Mouse (Mus musculus) embryonic facial prominence, embryonic 10.5 days (tissue): ENCODE results near the gene Cd300lg. TPM values are rescaled to one million over a fixed set of nuclear protein-coding genes. Genes with fewer than 3 reads are reported as not detected.

Experiments
- DNase-seq: peaks from one replicate; pipeline ENCODE4 v3.0.0-alpha.2; 2017; ENCODE audit warnings: low spot score
- H3K27ac ChIP-seq: fragments of 300-500 bp; sonication (generic); replicated peaks from 2 replicates; pipeline ENCODE4 v1.5.1; 2016; ENCODE audit warnings: mild to moderate bottlenecking
- H3K27me3 ChIP-seq: fragments of 300-500 bp; sonication (generic); replicated peaks from 2 replicates; pipeline ENCODE4 v1.6.1; 2016; ENCODE audit warnings: low read depth, mild to moderate bottlenecking; ENCODE audit not compliant: poor library complexity, severe bottlenecking
- H3K36me3 ChIP-seq: fragments of 300-500 bp; sonication (generic); replicated peaks from 2 replicates; pipeline ENCODE4 v1.6.1; 2016; ENCODE audit warnings: mild to moderate bottlenecking, moderate library complexity
- H3K4me1 ChIP-seq: fragments of 300-500 bp; sonication (generic); 2 replicates; pipeline ENCODE4 v1.6.1; 2016
- H3K4me3 ChIP-seq: fragments of 300-500 bp; sonication (generic); 2 replicates; pipeline ENCODE4 v1.5.1; 2016; ENCODE audit warnings: mild to moderate bottlenecking, moderate library complexity
- H3K9me3 ChIP-seq: fragments of 300-500 bp; sonication (generic); 2 replicates; pipeline ENCODE4 v1.6.1; 2016; ENCODE audit warnings: mild to moderate bottlenecking
- WGBS: fragments of 180-500 bp; shearing (Covaris S2); methylation state at CpG from one replicate; pipeline ENCODE4 v1.1.7; 2016; 5-methylcytosine and 5-hydroxymethylcytosine counted together
- polyA plus RNA-seq: library from polyadenylated mRNA; unstranded; fragments of >200 nt; fragmentation: Nextera tagmentation; extraction: Ambion mirVana; gene quantifications from 2 replicates; pipeline ENCODE4 v1.2.1, GENCODE M21; 2016

The Cd300lg gene
- polyA plus RNA-seq, 1 experiment from 2014 or later: 0.51 TPM

DNA sequence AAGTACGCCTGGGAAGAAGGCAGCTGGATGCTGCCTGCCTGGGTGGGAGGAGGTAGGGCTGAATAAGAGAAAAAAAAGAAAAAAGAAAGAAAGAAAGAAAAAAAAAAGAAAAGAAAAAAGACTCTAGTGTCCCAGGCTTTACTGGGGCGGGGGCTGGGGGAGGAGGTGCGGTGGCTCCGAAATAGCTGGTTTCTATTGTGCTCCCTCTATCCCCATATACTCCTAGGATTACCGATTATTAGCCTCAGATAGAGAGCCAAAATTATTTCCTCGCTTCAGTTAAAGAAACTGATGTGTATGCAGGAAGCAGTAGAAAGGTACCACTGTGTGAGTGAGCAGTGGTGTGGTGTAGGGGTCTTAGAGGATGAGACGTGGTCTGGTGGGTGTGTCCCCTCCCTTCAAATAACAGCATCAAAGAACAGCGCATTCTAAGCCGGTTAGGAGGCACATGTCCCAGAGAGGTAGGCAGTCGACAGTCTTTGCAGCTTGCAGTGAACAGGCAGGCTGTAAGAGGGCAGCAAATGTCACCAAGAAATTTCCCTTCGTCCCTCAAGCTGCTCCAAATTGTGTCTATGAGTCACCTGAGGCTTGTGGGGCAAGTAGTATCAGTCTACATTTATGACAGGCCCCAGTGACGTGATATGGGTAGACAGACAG lies 13.8 kb upstream of the Cd300lg start:
- peaks cover 62% of the 10 kb centered on the region for H3K27me3 ChIP-seq
- H3K36me3 ChIP-seq: peaks cover 10% of the 10 kb centered on the region
- H3K4me3 ChIP-seq: peak overlapping the region; percentile 76
- peak overlapping the region; percentile 87 for H3K27ac ChIP-seq
- no peaks in the 10 kb centered on the region for H3K9me3 ChIP-seq
- peaks cover 34% of the 10 kb centered on the region for H3K4me1 ChIP-seq
- WGBS: 6% methylated on average over 12 of the region's 12 CpGs
- DNase-seq: no peak

DNA sequence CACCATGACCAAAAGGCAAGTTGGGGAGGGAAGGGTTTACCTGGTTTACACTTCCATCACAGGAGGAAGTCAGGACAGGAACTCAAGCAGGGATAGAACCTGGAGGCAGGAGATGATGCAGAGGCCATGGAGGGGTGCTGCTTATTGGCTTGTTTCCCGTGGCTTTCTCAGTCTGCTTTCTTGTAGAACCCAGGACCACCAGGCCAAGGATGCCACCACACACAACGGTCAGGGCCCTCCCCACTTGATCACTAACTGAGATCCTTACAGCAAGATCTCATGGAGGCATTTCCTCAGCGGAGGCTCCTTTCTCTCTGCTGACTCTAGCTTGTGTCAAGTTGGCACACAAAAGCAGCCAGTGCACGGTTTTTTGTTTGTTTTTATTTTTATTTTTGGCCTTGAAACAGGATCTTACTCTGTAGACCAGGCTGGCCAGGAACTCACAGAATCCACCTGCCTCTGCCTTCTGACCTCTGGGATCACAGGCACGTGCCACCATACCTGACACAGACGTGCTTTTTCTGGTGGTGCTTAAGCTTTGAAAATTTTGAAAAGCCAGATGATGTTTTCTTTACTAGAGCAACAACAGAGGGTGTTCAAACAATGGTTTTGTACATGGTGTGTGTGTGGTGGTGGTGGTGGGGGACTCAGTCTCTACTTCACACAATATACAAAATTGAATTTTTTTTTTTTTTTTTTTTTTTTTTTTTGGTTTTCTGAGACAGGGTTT lies 13.1 kb upstream of the Cd300lg start, which contains the start of gene Mpp3:
Gene Mpp3, minus strand, starts transcription at position 375 of the 730 bp plus-strand sequence.
- peaks cover 6% of the 10 kb centered on the region for H3K36me3 ChIP-seq
- peak within 1 kb of the TSS; percentile 76 for H3K4me3 ChIP-seq
- no peak for DNase-seq
- WGBS: 73% methylated on average over 6 of the region's 6 CpGs
- peak within 1 kb of the TSS; percentile 87 for H3K27ac ChIP-seq
- peaks cover 62% of the 10 kb centered on the region for H3K27me3 ChIP-seq
- no peaks in the 10 kb centered on the region for H3K9me3 ChIP-seq
- H3K4me1 ChIP-seq: peaks cover 34% of the 10 kb centered on the region

DNA sequence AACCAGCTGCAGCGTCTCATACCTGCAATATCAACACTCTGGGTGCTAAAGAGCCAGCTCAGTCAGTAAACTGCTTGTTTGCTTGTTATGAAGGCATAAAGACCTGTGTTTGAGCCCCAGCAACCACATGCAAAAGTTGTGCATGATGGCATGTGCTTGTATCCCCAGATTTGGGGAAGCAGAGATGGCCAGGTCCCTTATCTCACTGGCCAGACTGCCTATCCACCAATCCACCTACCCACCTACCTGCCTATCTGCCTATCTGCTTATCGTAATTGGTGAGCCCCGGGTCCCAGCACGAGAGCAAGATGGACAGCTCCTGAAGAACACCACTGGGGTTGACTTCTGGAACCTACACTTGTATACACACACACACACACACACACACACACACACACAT lies 12.0 kb upstream of the Cd300lg start:
- WGBS: 81% methylated on average over 4 of the region's 4 CpGs
- Histone ChIP-seq H3K36me3 (no peaks in the 10 kb centered on the region), H3K4me3 (no peak overlapping the region), H3K27ac (no peak overlapping the region), H3K4me1 (peaks cover 30% of the 10 kb centered on the region), H3K9me3 (no peaks in the 10 kb centered on the region), H3K27me3 (peaks cover 54% of the 10 kb centered on the region)
- no peak for DNase-seq

DNA sequence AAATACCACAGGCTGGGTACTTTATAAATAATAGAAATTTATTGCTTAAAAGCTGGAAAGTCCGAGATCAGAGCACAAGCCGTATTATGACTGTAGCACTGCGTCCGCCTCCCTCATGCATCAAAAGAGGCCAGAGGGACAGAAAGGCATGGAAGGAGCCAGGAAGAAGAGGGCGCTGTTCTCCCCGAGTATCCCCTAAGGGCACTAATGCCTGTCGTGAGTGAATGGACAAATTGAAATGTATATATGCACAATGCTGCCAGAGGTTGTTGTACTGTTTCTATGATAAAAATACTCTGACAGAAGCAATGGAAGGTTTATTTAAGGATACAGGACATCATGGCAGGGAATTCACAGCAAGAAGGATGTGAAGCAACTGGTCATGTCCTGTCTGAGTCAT lies 11.3 kb upstream of the Cd300lg start:
- H3K4me3 ChIP-seq: no peak overlapping the region
- H3K4me1 ChIP-seq: peaks cover 30% of the 10 kb centered on the region
- no peak for DNase-seq
- 37% methylated on average over 7 of the region's 7 CpGs for WGBS
- no peaks in the 10 kb centered on the region for H3K36me3 ChIP-seq
- no peaks in the 10 kb centered on the region for H3K9me3 ChIP-seq
- H3K27ac ChIP-seq: no peak overlapping the region
- peaks cover 47% of the 10 kb centered on the region for H3K27me3 ChIP-seq

DNA sequence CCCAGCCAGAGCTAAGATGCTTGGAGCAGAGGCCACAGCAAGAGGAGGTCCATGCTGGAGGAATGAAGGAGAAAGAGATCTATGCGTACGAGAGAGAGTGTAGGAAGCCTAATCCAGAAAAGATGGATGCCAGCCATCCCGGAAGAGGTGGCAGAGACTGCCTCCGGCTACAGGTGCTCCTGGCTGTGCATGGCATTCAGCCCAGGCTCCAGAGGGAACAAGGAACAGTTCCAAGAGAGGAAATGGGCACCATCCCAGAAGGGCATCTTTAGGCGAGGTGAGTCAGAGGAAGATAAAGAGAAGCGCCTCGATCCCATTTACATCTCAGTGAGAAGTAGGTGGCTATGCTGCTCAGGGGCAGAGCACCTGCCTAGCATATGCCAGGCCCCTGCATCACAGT lies 10.2 kb upstream of the Cd300lg start:
- peaks cover 19% of the 10 kb centered on the region for H3K4me1 ChIP-seq
- H3K9me3 ChIP-seq: no peaks in the 10 kb centered on the region
- no peak for DNase-seq
- 84% methylated on average over 7 of the region's 7 CpGs for WGBS
- peaks cover 35% of the 10 kb centered on the region for H3K27me3 ChIP-seq
- no peak overlapping the region for H3K27ac ChIP-seq
- no peak overlapping the region for H3K4me3 ChIP-seq
- H3K36me3 ChIP-seq: no peaks in the 10 kb centered on the region

DNA sequence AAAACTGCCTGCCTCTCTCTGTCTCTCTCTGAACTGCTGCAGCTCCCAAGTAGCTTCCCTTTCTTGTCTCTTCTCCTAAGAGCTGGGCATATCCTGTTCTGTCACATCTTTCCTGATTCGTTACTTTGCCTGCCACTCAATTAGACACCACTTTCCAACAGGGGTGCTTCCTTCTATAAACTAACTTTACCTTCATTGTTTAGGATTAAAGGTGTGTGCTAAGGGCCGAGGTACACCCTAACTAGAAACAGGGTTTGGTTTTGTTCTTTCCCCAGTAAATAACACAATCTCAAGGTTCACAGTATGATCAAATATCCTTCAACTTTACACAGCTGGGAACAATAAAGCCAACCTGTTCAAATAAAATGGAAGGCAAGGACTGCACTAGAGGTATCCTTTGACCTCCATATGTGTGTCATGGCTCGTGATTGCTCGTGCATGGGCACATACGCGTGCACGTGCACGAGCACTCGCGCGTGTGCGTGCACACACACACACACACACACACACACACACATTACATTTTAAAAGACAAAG lies 8.2 kb upstream of the Cd300lg start:
- DNase-seq: no peak
- H3K27me3 ChIP-seq: peaks cover 30% of the 10 kb centered on the region
- no peaks in the 10 kb centered on the region for H3K36me3 ChIP-seq
- H3K4me3 ChIP-seq: no peak overlapping the region
- H3K27ac ChIP-seq: no peak overlapping the region
- no peaks in the 10 kb centered on the region for H3K9me3 ChIP-seq
- 0 out of 2 replicates have a peak, but pooled peaks cover under 1% of the 10 kb centered on the region for H3K4me1 ChIP-seq
- 88% methylated on average over 12 of the region's 12 CpGs for WGBS

DNA sequence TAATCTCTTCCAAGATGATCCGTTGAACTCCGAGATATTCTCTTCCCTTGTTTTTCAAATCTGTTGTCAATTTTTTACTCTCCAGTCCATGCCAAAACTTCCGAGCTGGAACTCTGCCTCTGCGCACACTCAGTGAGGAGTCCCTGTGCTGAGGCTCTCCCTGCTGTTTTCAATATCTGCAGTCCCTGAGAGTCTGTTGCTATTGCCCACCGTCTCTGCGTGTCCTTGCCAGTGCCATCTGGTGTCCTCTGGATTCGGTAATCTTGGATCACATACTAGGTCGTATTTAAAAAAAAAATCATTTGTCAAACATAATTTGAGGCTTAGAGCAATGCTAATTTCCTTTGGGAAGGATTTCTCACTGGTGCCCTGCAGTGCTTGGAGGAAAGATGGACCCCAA lies 6.4 kb upstream of the Cd300lg start:
- no peak overlapping the region for H3K27ac ChIP-seq
- peaks cover 6% of the 10 kb centered on the region; the same call in 1 of the 2 replicates for H3K4me1 ChIP-seq
- no peaks in the 10 kb centered on the region for H3K36me3 ChIP-seq
- 75% methylated on average over 8 of the region's 8 CpGs for WGBS
- no peaks in the 10 kb centered on the region for H3K9me3 ChIP-seq
- no peak for DNase-seq
- no peak overlapping the region for H3K4me3 ChIP-seq
- H3K27me3 ChIP-seq: peaks cover 23% of the 10 kb centered on the region; the same call in 1 of the 2 replicates

DNA sequence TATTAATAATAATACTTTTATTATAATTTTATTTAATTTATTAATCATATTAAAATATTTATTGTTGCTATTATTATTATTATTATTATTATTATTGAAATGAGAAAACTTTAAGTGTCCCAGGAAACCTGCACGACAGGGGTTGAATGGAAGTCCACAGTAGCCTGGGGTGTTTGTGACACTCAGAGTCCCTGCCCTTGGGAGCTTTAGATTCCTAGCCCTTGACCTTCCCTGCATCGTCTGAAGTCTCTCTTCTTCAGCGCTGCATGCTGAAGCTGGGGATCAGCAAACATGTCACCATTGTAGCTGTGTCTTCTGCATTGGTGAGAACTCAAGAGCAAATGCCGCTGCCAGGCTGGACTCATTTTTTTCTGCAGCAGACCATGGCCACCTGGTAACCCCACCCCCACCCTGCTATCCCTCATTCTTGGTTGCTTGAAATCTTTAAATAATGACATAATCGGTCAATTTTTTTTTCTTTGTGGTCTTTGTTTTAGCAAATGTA lies 5.8 kb upstream of the Cd300lg start:
- H3K36me3 ChIP-seq: no peaks in the 10 kb centered on the region
- H3K4me3 ChIP-seq: no peak overlapping the region
- no peak overlapping the region for H3K27ac ChIP-seq
- WGBS: 76% methylated on average over 5 of the region's 5 CpGs
- no peaks in the 10 kb centered on the region for H3K9me3 ChIP-seq
- H3K4me1 ChIP-seq: peaks cover 8% of the 10 kb centered on the region; the same call in 1 of the 2 replicates
- DNase-seq: no peak
- peaks cover 20% of the 10 kb centered on the region; the same call in 1 of the 2 replicates for H3K27me3 ChIP-seq

DNA sequence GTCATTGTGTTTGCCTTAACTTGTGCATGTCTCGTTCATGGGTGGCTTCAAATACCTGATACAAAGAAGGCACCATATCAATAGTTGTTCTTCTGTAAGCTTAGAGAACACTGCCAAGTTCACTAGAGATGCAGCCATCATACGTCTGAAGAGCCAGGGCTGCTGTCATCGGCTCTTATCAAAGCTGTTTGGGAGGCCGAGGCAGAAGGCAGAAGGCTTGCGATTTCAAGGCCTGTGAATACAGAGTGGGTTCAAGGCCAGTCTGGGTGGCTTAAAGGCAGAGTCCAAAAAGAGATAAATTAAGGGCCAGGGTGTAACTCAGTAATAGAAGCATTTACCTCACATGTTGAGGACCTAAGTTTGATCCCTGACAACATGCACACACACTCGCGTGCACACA lies 5.0 kb upstream of the Cd300lg start:
- Histone ChIP-seq H3K27me3 (peaks cover 13% of the 10 kb centered on the region; the same call in 1 of the 2 replicates), H3K4me1 (peaks cover 9% of the 10 kb centered on the region; the same call in 1 of the 2 replicates), H3K36me3 (no peaks in the 10 kb centered on the region), H3K4me3 (no peak overlapping the region), H3K27ac (no peak overlapping the region), H3K9me3 (no peaks in the 10 kb centered on the region)
- DNase-seq: no peak
- WGBS: 89% methylated on average over 7 of the region's 7 CpGs

DNA sequence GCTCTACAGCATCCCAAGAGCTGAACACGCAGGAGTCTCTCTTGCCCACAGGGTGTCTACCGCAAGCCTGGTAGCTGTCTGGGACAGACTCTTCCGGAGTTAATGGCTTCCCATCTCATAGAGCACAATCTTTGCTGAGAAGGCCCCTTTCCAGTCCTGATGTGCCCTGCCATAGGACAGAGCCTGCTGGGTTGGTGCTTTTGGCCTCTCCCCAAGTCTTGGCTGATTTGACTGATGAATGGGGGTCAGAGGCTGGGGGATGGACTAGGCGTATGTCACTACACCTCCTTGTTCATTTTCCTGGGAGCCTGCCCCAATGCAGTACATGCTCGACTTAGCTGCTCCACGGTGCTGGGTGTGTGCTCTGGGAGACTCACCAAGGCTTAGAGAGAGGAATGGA lies 3.5 kb upstream of the Cd300lg start:
- Histone ChIP-seq H3K27ac (no peak overlapping the region), H3K4me3 (no peak overlapping the region), H3K9me3 (no peaks in the 10 kb centered on the region), H3K36me3 (no peaks in the 10 kb centered on the region), H3K27me3 (peaks cover 9% of the 10 kb centered on the region; the same call in 1 of the 2 replicates), H3K4me1 (peaks cover 11% of the 10 kb centered on the region; the same call in 1 of the 2 replicates)
- DNase-seq: no peak
- 79% methylated on average over 6 of the region's 6 CpGs for WGBS

DNA sequence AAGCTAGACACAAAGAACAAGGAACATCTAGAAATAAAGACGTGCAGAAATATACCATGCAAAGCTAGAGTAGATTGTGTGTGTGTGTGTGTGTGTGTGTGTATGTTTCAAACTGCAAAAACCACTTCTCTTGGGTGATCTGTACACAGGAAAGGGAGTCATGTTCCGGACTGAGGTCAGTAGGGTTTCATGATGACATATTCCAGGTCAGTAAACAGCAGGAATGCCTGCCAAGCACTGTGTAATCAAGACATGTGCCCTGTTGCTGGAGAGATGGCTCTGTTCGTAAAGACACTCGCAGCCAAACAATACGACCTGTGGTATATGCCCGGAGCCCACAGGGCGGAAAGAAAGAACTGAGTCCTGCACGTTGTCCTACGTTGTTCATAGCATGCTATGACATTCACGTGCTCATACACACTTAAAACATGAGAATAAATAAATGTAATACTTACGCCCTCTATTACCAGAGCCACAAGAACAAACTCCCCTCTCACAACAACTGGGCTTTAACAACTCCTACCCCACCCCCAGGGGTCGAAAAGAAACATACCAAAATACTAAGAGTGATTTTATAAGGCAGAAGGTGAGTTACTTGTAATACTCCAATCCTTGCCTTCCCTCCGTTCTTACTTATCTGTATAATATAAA lies 1.7 kb upstream of the Cd300lg start:
- no peak overlapping the region for H3K27ac ChIP-seq
- peaks cover 9% of the 10 kb centered on the region; the same call in 1 of the 2 replicates for H3K27me3 ChIP-seq
- peaks cover 11% of the 10 kb centered on the region; the same call in 1 of the 2 replicates for H3K4me1 ChIP-seq
- WGBS: 73% methylated on average over 13 of the region's 13 CpGs
- H3K9me3 ChIP-seq: 0 out of 2 replicates have a peak, but pooled peaks cover under 1% of the 10 kb centered on the region
- no peak for DNase-seq
- no peaks in the 10 kb centered on the region for H3K36me3 ChIP-seq
- no peak overlapping the region for H3K4me3 ChIP-seq

DNA sequence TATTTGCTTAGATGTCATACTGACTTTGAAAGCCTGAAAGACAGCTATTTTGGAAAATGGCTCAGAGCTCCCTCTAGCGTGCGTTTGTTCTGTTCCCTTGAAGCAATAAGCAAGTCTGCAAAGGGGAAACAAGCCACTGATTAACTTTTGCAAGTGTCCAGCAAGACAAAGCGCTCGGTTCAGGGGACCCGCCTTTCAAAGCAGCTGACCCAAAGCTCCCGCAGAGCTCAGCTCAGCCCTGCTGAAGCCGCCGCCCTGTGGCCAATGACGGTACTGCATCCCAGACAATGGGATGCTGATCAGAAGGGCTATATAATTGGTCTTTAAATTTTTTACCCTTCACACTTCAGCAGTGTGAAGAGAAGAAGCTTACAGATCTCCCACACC lies 1.2 kb upstream of the Cd300lg start:
- Histone ChIP-seq H3K27ac (no peak overlapping the region), H3K4me3 (no peak overlapping the region), H3K36me3 (no peaks in the 10 kb centered on the region), H3K27me3 (peaks cover 9% of the 10 kb centered on the region; the same call in 1 of the 2 replicates), H3K9me3 (peaks cover 6% of the 10 kb centered on the region), H3K4me1 (peaks cover 11% of the 10 kb centered on the region; the same call in 1 of the 2 replicates)
- peak; percentile 92 for DNase-seq
- WGBS: under 1% methylated on average over 9 of the region's 9 CpGs
